Mouse (Mus musculus) neutrophil, adult 83 days (primary cell): ENCODE measurements around the gene Eipr1. TPM values are rescaled to one million over a fixed set of nuclear protein-coding genes. Genes with fewer than 3 reads are reported as not detected.

ENCODE experiments used
- total RNA-seq, 2 experiments: library from RNA; stranded (reverse); gene quantifications; one replicate each; pipeline ENCODE4 v1.2.4; 2023

Eipr1 gene
- 10 to 100 TPM; 19.6 to 24.4 TPM for total RNA-seq

DNA sequence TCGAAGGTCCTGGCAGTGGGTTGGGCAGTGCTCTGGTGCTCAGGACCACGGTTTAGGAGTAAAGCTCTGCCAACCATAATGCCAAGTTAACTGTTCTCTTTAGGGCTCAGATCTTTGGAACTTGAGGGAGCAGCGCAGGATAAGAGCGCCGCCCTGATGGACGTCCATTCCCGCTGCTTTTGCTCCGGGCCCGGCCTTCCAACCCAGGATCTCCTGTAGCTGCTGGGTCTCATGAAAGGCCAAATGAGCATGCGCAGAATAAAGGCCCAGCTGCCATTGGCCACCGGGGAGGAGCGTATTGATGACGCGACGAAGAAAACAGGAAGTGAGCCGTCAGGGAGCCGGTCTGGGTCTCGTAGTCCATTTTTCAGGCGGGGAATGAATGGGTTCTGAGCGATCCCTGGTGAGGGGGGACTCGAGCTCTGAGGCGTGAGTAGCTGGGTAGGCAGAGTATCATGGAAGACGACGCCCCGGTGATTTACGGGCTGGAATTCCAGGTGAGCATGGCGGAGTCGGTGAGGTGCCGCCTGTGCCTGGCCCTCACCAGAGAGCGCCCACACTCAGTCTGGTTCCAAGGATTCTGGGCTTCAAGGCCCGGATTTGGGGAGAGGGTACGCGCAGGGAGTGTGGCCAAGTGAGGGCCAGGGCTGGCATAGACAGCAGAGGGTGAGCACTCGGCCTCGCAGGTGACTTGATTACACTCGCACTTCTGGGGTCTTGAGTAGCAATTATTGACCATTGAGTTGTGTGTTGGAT lies at the start of gene Eipr1:
Gene Eipr1 (plus strand): TSS at position 296 of the 756 bp plus-strand sequence.

DNA sequence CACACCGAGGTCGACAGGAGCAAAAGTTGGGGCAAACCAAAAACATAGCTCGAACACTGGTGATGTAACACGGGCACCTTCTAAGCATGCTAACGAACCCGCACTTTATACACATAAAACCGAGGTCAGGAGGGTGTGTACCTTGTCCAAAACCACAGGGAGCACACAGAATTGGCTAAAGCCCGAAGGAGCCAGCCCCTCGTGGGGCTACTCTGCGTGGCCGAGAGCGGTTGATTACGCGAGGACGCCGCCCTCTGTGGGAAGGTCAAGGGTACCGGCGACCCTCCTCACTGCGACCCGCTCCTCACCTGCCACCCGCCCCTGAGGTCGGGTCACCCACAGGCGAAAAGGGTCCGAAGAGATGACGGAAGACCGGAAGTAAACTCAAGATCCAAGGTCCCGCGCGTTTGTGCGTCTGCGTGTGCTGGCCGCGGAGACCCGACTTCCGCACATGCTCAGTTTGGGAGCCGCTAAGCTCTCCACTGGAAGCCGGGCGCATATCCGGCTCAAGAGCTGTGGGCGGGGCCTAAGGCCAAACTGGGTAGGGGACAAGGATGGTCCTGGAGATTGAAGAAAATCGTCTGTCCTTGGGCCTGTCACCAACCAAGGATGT lies 1.5 kb upstream of the Eipr1 start, which contains the start of gene Trappc12:
Gene Trappc12 (minus strand): TSS at position 452 of the 613 bp plus-strand sequence.

Other genes with a start within 250 kb of the Eipr1 start
- gene Dcdc2c, start 199.4 kb upstream of the Eipr1 start, total RNA-seq, result under 1 TPM; 0.24 to 0.46 TPM
- not detected for gene Allc, start 169.3 kb upstream of the Eipr1 start, total RNA-seq
- gene Colec11, start 128.4 kb upstream of the Eipr1 start, total RNA-seq, result not detected
- 100 to 1,000 TPM; 298 to 346 TPM for gene Rps7, start 115.8 kb upstream of the Eipr1 start, total RNA-seq
- gene Rnaseh1, start 102.2 kb upstream of the Eipr1 start, total RNA-seq, result 10 to 100 TPM; 11.2 to 13.1 TPM
- gene Adi1, start 76.6 kb upstream of the Eipr1 start, total RNA-seq, result 10 to 100 TPM in 1 of 2 experiments, 1 to 10 TPM in 1; 9.0 to 10.8 TPM
- gene Trappc12, start 1.3 kb upstream of the Eipr1 start, total RNA-seq, result 10 to 100 TPM; 22.1 to 23.6 TPM